Mouse (Mus musculus): Measurements from ENCODE around the gene 1700092M07Rik. TPM values are rescaled to one million over a fixed set of nuclear protein-coding genes. Genes with fewer than 3 reads are reported as not detected.
"Not testable (repeated sequence)": the region's sequence is repeated elsewhere in the genome, so short reads cannot be mapped to it uniquely, and the experiment has no call there.

1700092M07Rik gene
- polyA plus RNA-seq, 1 experiment from 2014 or later = not detected

- Histone ChIP-seq H3K36me3 (ENCODE audit: inconsistent target) (peaks cover 38% of the 10 kb centered on the region), H3K79me2 (ENCODE audit: inconsistent target) (peaks cover 50% of the 10 kb centered on the region), H3K27ac (peak overlapping the region; percentile 96), H3K4me3 (ENCODE audit: inconsistent target) (peak overlapping the region; percentile 86)
- 0% methylated on average over 13 of the region's 13 CpGs for WGBS (ENCODE audit: missing documents)
Observed at GRCm38 (mm10) chr19:8712870-8713305, 27.6 kb upstream of the 1700092M07Rik start.

- Histone ChIP-seq H3K4me3 (ENCODE audit: inconsistent target) (peak overlapping the region; percentile 86), H3K27ac (peak overlapping the region; percentile 96), H3K36me3 (ENCODE audit: inconsistent target) (peaks cover 32% of the 10 kb centered on the region), H3K79me2 (ENCODE audit: inconsistent target) (peaks cover 50% of the 10 kb centered on the region)
- WGBS (ENCODE audit: missing documents) = under 1% methylated on average over 51 of the region's 51 CpGs
Observed at GRCm38 (mm10) chr19:8713306-8713996, 27.1 kb upstream of the 1700092M07Rik start.

GRCm38 (mm10) chr19:8713997-8714652 is 26.4 kb upstream of the 1700092M07Rik start:
- H3K27ac ChIP-seq = peak overlapping the region; percentile 96

DNA sequence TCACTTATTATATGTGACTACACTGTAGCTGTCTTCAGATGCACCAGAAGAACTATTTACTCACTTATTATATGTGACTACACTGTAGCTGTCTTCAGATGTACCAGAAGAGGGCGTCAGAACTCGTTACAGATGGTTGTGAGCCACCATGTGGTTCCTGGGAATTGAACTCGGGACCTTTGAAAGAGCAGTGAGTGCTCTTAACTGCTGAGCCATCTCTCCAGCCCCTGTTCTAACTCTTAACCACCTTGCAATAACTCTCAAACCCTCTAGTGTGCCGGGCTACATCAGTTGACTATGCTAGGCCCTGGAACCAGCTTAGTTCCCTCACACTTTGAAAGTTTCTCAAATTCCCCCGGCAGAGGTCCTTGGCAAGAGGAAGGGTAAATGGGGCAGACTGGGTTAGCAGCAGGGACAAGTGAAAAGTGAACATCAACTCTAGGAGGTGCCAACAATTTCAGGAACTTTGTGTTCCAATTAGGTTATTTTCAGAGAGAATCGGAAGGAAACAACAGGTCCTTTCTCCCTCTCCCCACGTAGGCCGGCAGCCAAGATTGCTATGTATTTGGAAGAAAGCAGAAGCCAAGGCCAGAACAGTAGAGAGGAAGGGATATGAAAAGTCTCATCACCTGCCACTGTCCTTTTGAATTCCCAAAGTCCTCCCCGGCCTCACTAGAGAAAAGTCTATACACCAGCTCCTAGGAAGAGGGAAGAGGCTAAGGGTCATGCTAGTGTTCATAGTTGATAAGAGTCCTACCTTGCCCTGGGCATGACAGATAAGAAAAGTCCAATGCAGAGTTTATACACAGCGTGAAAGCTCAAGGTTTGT is 25.7 kb upstream of the 1700092M07Rik start:
- peak overlapping the region; percentile 96 for H3K27ac ChIP-seq
- peaks cover 18% of the 10 kb centered on the region for H3K36me3 ChIP-seq (ENCODE audit: inconsistent target)
- 71% methylated on average over 9 of the region's 10 CpGs for WGBS (ENCODE audit: missing documents)
- no peak overlapping the region for H3K4me3 ChIP-seq (ENCODE audit: inconsistent target)
- H3K79me2 ChIP-seq (ENCODE audit: inconsistent target) = peaks cover 39% of the 10 kb centered on the region

More at GRCm38 (mm10) chr19:8713997-8714652, 26.4 kb upstream of the 1700092M07Rik start:
- 10% methylated on average over 13 of the region's 13 CpGs for WGBS (ENCODE audit: missing documents)
- Histone ChIP-seq H3K36me3 (ENCODE audit: inconsistent target) (peaks cover 25% of the 10 kb centered on the region), H3K4me3 (ENCODE audit: inconsistent target) (peak overlapping the region; percentile 86), H3K79me2 (ENCODE audit: inconsistent target) (peaks cover 46% of the 10 kb centered on the region)

DNA sequence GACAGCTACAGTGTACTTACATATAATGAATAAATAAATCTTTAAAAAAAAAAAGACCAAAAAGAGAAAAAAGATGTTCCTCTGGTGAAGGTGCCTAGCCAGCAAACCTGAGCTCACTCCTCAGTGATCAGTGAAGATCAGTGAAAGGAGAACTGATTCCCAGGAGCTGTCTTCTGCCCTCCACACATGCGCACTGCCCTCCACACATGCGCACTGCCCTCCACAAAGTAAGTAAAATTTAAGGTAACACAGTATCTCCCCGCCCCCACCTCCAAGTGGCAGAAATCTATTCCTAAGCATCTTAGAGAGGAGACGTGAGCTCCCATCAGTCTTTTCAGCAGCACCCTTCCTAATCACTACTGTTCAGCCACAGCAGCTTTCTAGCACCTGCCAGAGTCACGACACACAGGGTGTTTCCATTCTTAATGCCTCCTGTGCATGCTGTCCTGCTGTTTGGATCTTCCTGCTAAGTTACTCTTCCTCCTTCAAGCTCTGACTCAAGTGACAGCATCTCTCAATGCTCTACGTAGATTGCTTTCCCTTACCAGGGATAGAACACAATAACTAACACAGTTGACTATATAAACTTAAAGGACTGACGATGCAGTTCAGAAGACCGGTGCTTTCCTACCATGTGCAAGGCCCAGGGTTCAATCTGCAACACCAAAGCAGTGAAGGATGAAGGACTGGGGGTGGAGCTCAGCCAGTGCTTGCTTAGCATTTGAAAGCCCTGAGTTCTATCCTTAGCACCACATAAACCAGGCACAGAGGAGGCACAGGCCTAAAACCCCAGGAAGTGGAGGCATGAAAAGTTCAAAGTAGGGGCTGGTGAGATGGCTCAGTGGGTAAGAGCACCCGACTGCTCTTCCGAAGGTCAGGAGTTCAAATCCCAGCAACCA is 24.4 kb upstream of the 1700092M07Rik start:
- Histone ChIP-seq H3K4me3 (ENCODE audit: inconsistent target) (no peak overlapping the region), H3K27ac (no peak overlapping the region), H3K79me2 (ENCODE audit: inconsistent target) (peaks cover 38% of the 10 kb centered on the region), H3K36me3 (ENCODE audit: inconsistent target) (peaks cover 5% of the 10 kb centered on the region; the same call in 1 of the 2 replicates)
- 94% methylated on average over 8 of the region's 10 CpGs for WGBS (ENCODE audit: missing documents)

GRCm38 (mm10) chr19:8716767-8717475 is 23.6 kb upstream of the 1700092M07Rik start:
- H3K79me2 ChIP-seq (ENCODE audit: inconsistent target) = peaks cover 38% of the 10 kb centered on the region
- H3K27ac ChIP-seq = no peak overlapping the region
- no peaks in the 10 kb centered on the region for H3K36me3 ChIP-seq (ENCODE audit: inconsistent target)
- no peak overlapping the region for H3K4me3 ChIP-seq (ENCODE audit: inconsistent target)
- 94% methylated on average over 6 of the region's 10 CpGs for WGBS (ENCODE audit: missing documents)

GRCm38 (mm10) chr19:8718357-8718756 is 22.2 kb upstream of the 1700092M07Rik start:
- no peaks in the 10 kb centered on the region for H3K36me3 ChIP-seq (ENCODE audit: inconsistent target)
- H3K4me3 ChIP-seq (ENCODE audit: inconsistent target) = no peak overlapping the region
- H3K79me2 ChIP-seq (ENCODE audit: inconsistent target) = peaks cover 26% of the 10 kb centered on the region; the same call in 1 of the 2 replicates
- 45% methylated on average over 3 of the region's 3 CpGs for WGBS (ENCODE audit: missing documents)
- no peak overlapping the region for H3K27ac ChIP-seq

GRCm38 (mm10) chr19:8719037-8719436 is 21.5 kb upstream of the 1700092M07Rik start:
- not testable (repeated sequence) for H3K27ac ChIP-seq; H3K4me3 ChIP-seq (ENCODE audit: inconsistent target); H3K36me3 ChIP-seq (ENCODE audit: inconsistent target)
- peaks cover 28% of the 10 kb centered on the region for H3K79me2 ChIP-seq (ENCODE audit: inconsistent target)

DNA sequence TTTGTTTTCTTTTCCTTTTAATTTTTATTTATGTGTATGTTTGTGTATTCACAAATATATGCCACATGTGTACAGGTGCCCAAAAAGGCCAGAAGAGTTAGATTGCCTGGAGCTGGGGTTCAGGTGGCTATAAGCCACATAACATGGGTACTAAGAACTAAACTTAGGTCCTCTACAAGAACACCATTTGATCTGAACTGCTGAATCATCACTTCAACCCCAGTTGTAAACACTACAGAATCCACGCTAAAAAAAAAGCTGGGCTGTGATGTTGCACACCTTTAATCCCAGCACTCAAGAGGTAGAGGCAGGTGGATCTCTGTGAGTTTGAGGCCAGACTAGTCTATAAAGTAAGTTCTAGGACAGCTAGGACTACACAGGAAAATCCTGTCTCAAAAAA is 19.1 kb upstream of the 1700092M07Rik start:
- Histone ChIP-seq H3K4me3 (ENCODE audit: inconsistent target) (no peak overlapping the region), H3K27ac (no peak overlapping the region; the same call in 1 of the 2 replicates), H3K36me3 (ENCODE audit: inconsistent target) (peaks cover 18% of the 10 kb centered on the region), H3K79me2 (ENCODE audit: inconsistent target) (peaks cover 39% of the 10 kb centered on the region)
- 50% methylated on average over 1 of the region's 1 CpGs for WGBS (ENCODE audit: missing documents)

- H3K4me3 ChIP-seq (ENCODE audit: inconsistent target) = peak overlapping the region; percentile 93
- peak overlapping the region; percentile 81 for H3K27ac ChIP-seq
- WGBS (ENCODE audit: missing documents) = 56% methylated on average over 4 of the region's 4 CpGs
- H3K79me2 ChIP-seq (ENCODE audit: inconsistent target) = peaks cover 39% of the 10 kb centered on the region
- H3K36me3 ChIP-seq (ENCODE audit: inconsistent target) = peaks cover 23% of the 10 kb centered on the region
Observed at GRCm38 (mm10) chr19:8722021-8722420, 18.5 kb upstream of the 1700092M07Rik start.

- H3K4me3 ChIP-seq (ENCODE audit: inconsistent target) = peak overlapping the region; percentile 93
- H3K36me3 ChIP-seq (ENCODE audit: inconsistent target) = peaks cover 23% of the 10 kb centered on the region
- WGBS (ENCODE audit: missing documents) = 0% methylated on average over 5 of the region's 5 CpGs
- H3K79me2 ChIP-seq (ENCODE audit: inconsistent target) = peaks cover 39% of the 10 kb centered on the region
- H3K27ac ChIP-seq = peak overlapping the region; percentile 81
Observed at GRCm38 (mm10) chr19:8722559-8722906, 18.0 kb upstream of the 1700092M07Rik start.

DNA sequence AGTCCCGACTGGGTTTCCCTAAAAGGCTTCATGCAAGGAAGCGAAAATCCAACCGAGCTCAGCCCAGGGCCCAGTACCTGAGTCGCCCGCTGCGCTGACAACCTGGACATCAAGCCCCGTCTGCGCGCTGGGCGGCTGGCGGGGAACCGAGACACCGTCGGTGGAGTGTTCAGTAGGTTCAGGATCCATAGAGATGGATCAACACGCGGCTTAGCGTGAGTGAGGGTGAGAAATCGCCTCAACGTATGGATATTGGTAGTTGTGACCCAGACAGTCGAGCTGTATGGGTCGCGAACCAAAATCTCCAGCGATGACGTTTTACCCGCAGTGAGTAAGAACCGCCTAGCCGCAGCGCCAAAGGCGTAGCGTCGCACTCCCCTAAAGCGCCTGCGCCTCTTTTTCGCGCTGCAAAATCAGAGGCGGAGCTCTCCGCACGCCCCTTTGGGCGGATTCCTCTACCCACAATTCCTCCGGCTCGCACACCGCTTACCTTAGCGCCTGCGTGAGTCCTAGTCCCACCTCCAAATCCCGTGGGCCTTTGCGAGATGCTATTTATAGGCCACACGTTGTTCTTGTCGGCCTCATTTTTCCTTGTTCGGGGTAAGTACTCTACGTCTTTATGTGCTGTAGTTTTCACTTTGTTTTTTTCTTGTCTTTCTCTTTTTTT is 17.5 kb upstream of the 1700092M07Rik start, which contains the start of gene Slc3a2:
Slc3a2 (minus strand) TSS at position 463 of the 667 bp plus-strand sequence.
- Histone ChIP-seq H3K4me3 (ENCODE audit: inconsistent target) (peak within 1 kb of the TSS; percentile 93), H3K27ac (peak within 1 kb of the TSS; percentile 81), H3K79me2 (ENCODE audit: inconsistent target) (peaks cover 39% of the 10 kb centered on the region), H3K36me3 (ENCODE audit: inconsistent target) (peaks cover 23% of the 10 kb centered on the region)
- 0% methylated on average over 40 of the region's 50 CpGs for WGBS (ENCODE audit: missing documents)

Measured in macrophage (primary cell).